Mouse (Mus musculus) embryo, embryonic 9.5 days (tissue): ENCODE results near the gene Cpa5.
A peak's percentile ranks its signal among the peaks of the same experiment; 100 is the strongest.

Experiments
- DNase-seq: peaks from one replicate; pipeline ENCODE4 v3.0.0-alpha.2; 2017; ENCODE audit errors: extremely low spot score

The Cpa5 gene

GRCm38 (mm10) chr6:30604342-30604867 lies 6.4 kb upstream of the Cpa5 start:
- DNase-seq, result no peak

- no peak for DNase-seq
Measured at GRCm38 (mm10) chr6:30605111-30605510, 5.7 kb upstream of the Cpa5 start.

- DNase-seq, result no peak
Measured at GRCm38 (mm10) chr6:30605672-30606071, 5.1 kb upstream of the Cpa5 start.

GRCm38 (mm10) chr6:30611212-30611611 lies 402 bp downstream of the Cpa5 start:
- DNase-seq, result peak; percentile 39

GRCm38 (mm10) chr6:30614251-30614650 lies 3.4 kb downstream of the Cpa5 start:
- no peak for DNase-seq

- no peak for DNase-seq
Measured at GRCm38 (mm10) chr6:30615741-30616140, 4.9 kb downstream of the Cpa5 start.

- peak; percentile 81 for DNase-seq
Measured at GRCm38 (mm10) chr6:30616491-30616941, 5.7 kb downstream of the Cpa5 start.

GRCm38 (mm10) chr6:30617020-30617958 lies 6.5 kb downstream of the Cpa5 start:
- DNase-seq, result peak; percentile 93

- peak; percentile 77 for DNase-seq
Measured at GRCm38 (mm10) chr6:30617959-30618590, 7.3 kb downstream of the Cpa5 start.

- DNase-seq, result no peak
Measured at GRCm38 (mm10) chr6:30618735-30619134, 7.9 kb downstream of the Cpa5 start.

GRCm38 (mm10) chr6:30619606-30620005 lies 8.8 kb downstream of the Cpa5 start:
- DNase-seq, result no peak

GRCm38 (mm10) chr6:30620591-30620990 lies 9.8 kb downstream of the Cpa5 start:
- no peak for DNase-seq

GRCm38 (mm10) chr6:30620994-30621393 lies 10.2 kb downstream of the Cpa5 start:
- no peak for DNase-seq

GRCm38 (mm10) chr6:30621986-30622389 lies 11.2 kb downstream of the Cpa5 start:
- DNase-seq, result no peak

- DNase-seq, result no peak
Measured at GRCm38 (mm10) chr6:30624763-30625162, 14.0 kb downstream of the Cpa5 start.

GRCm38 (mm10) chr6:30628152-30628551 lies 17.3 kb downstream of the Cpa5 start:
- DNase-seq, result peak; percentile 46

- no peak for DNase-seq
Measured at GRCm38 (mm10) chr6:30629989-30630388, 19.2 kb downstream of the Cpa5 start.

GRCm38 (mm10) chr6:30635361-30635862 lies 24.6 kb downstream of the Cpa5 start:
- DNase-seq, result peak; percentile 49

GRCm38 (mm10) chr6:30636186-30636842 lies 25.5 kb downstream of the Cpa5 start:
- DNase-seq, result peak; percentile 72

- DNase-seq, result no peak
Measured at GRCm38 (mm10) chr6:30638674-30639268, 28.0 kb downstream of the Cpa5 start, which contains the start of gene Cpa1. Gene Cpa1, plus strand, starts transcription at chr6:30639218.

- no peak for DNase-seq
Measured at GRCm38 (mm10) chr6:30643694-30644460, 33.1 kb downstream of the Cpa5 start.
